Mouse (Mus musculus) liver, postnatal 0 days (tissue): ENCODE results near the gene Cym.

Source experiments
- CTCF ChIP-seq: sonication (generic); IDR thresholded peaks from 2 replicates; pipeline ENCODE4 v1.5.1; 2016; ENCODE audit warnings: antibody characterized with exemption, low read depth
- EP300 ChIP-seq: IDR thresholded peaks from 2 replicates; pipeline ENCODE4 v1.6.1; 2016; ENCODE audit warnings: antibody characterized with exemption, low read depth, mild to moderate bottlenecking

- no peak for TF ChIP-seq EP300
- no peak for TF ChIP-seq CTCF
Measured at GRCm38 (mm10) chr3:107257924-107258323, 36.4 kb upstream of the Cym start.
